Mouse (Mus musculus) kidney, postnatal 0 days (tissue): Measurements from ENCODE around the gene Acot6. TPM values are rescaled to one million over a fixed set of nuclear protein-coding genes. Genes with fewer than 3 reads are reported as not detected.

ENCODE experiments used
- ATAC-seq: fragments of 200-750 bp; cut with Nextera tagmentation; replicated peaks from 2 replicates; pipeline ENCODE4 v1.8.0; 2017; ENCODE audit warnings: low read depth, moderate number of reproducible peaks, moderate TSS enrichment, moderate library complexity; ENCODE audit not compliant: low FRiP score
- DNase-seq: peaks from one replicate; pipeline ENCODE4 v3.0.0-alpha.2; 2016; ENCODE audit warnings: low spot score
- H3K27ac ChIP-seq: fragments of 300-500 bp; sonication (generic); 2 replicates; pipeline ENCODE4 v1.5.1; 2014; ENCODE audit warnings: mild to moderate bottlenecking
- H3K27me3 ChIP-seq: fragments of 300-500 bp; sonication (generic); 2 replicates; pipeline ENCODE4 v1.6.1; 2014; ENCODE audit warnings: low read length, mixed read lengths; ENCODE audit not compliant: insufficient read depth
- H3K36me3 ChIP-seq: fragments of 300-500 bp; sonication (generic); 2 replicates; pipeline ENCODE4 v1.6.1; 2014; ENCODE audit warnings: low read length, mixed read lengths; ENCODE audit not compliant: insufficient read depth
- H3K4me1 ChIP-seq: fragments of 300-500 bp; sonication (generic); replicated peaks from 2 replicates; pipeline ENCODE4 v1.6.1; 2014; ENCODE audit warnings: antibody characterized with exemption, low read length, mixed read lengths; ENCODE audit not compliant: insufficient read depth
- H3K4me2 ChIP-seq: fragments of 300-500 bp; sonication (generic); 2 replicates; pipeline ENCODE4 v1.6.1; 2014; ENCODE audit warnings: mild to moderate bottlenecking, low read length, moderate library complexity, mixed read lengths
- H3K4me3 ChIP-seq: fragments of 300-500 bp; sonication (generic); replicated peaks from 2 replicates; pipeline ENCODE4 v1.5.1; 2014; ENCODE audit warnings: low read depth, low read length
- H3K9ac ChIP-seq: fragments of 300-500 bp; sonication (generic); 2 replicates; pipeline ENCODE4 v1.6.1; 2014; ENCODE audit warnings: low read depth, low read length
- H3K9me3 ChIP-seq: fragments of 300-500 bp; sonication (generic); replicated peaks from 2 replicates; pipeline ENCODE4 v1.6.1; 2016; ENCODE audit warnings: low read length, inconsistent platforms, mixed read lengths
- CTCF ChIP-seq: IDR thresholded peaks from 2 replicates; pipeline ENCODE4 v1.5.1; 2016; ENCODE audit warnings: antibody characterized with exemption, low read depth, mild to moderate bottlenecking, moderate library complexity
- WGBS: fragments of 180-500 bp; shearing (Covaris S2); extraction: QIAGEN DNeasy Blood & Tissue Kit; methylation state at CpG from one replicate; pipeline ENCODE4 v1.1.7; 2014; 5-methylcytosine and 5-hydroxymethylcytosine counted together
- polyA plus RNA-seq: library from polyadenylated mRNA; unstranded; fragments of >200 nt; fragmentation: Nextera tagmentation; extraction: Ambion mirVana; gene quantifications from 2 replicates; pipeline ENCODE4 v1.2.1, GENCODE M21; 2015

Acot6 gene
- polyA plus RNA-seq, 1 experiment from 2014 or later = 2.0 TPM

- Histone ChIP-seq H3K27ac (no peak within 1 kb of the TSS), H3K4me2 (peak within 1 kb of the TSS; percentile 94), H3K9me3 (no peaks in the 10 kb centered on the region), H3K4me3 (peak within 1 kb of the TSS; percentile 56), H3K36me3 (0 out of 2 replicates have a peak, but pooled peaks cover 12% of the 10 kb centered on the region), H3K27me3 (no peaks in the 10 kb centered on the region), H3K9ac (peak within 1 kb of the TSS; percentile 49), H3K4me1 (no peaks in the 10 kb centered on the region)
- DNase-seq = peak; percentile 85
- peak; percentile 69 for TF ChIP-seq CTCF
- 2% methylated on average over 50 of the region's 50 CpGs for WGBS
- ATAC-seq = peak; percentile 57
Observed at GRCm38 (mm10) chr12:84147954-84148621, 47.6 kb downstream of the Acot6 start, which contains the start of gene Pnma1. Pnma1 (minus strand) TSS chr12:84148489.

GRCm38 (mm10) chr12:84148622-84149012, 48.2 kb downstream of the Acot6 start:
- no peak for DNase-seq
- H3K4me3 ChIP-seq = peak overlapping the region; percentile 56
- H3K9ac ChIP-seq = peak overlapping the region; percentile 49
- 0 out of 2 replicates have a peak, but pooled peaks cover 14% of the 10 kb centered on the region for H3K36me3 ChIP-seq
- ATAC-seq = no peak
- no peaks in the 10 kb centered on the region for H3K4me1 ChIP-seq
- peak overlapping the region; percentile 94 for H3K4me2 ChIP-seq
- no peaks in the 10 kb centered on the region for H3K9me3 ChIP-seq
- H3K27me3 ChIP-seq = no peaks in the 10 kb centered on the region
- 20% methylated on average over 10 of the region's 10 CpGs for WGBS
- H3K27ac ChIP-seq = no peak overlapping the region
- no peak for TF ChIP-seq CTCF

- WGBS = 92% methylated on average over 15 of the region's 15 CpGs
- ATAC-seq (no peak), DNase-seq (no peak)
- no peak overlapping the region for H3K9ac ChIP-seq
- H3K4me2 ChIP-seq = no peak overlapping the region
- TF ChIP-seq CTCF = no peak
- H3K4me1 ChIP-seq = no peaks in the 10 kb centered on the region
- H3K27me3 ChIP-seq = no peaks in the 10 kb centered on the region
- H3K4me3 ChIP-seq = no peak overlapping the region
- peaks cover 19% of the 10 kb centered on the region; the same call in 1 of the 2 replicates for H3K36me3 ChIP-seq
- H3K27ac ChIP-seq = no peak overlapping the region
- no peaks in the 10 kb centered on the region for H3K9me3 ChIP-seq
Observed at GRCm38 (mm10) chr12:84149971-84150370, 49.5 kb downstream of the Acot6 start.

- ATAC-seq = no peak
- no peak for TF ChIP-seq CTCF
- WGBS = 51% methylated on average over 6 of the region's 6 CpGs
Observed at GRCm38 (mm10) chr12:84150976-84151375, 50.5 kb downstream of the Acot6 start.

GRCm38 (mm10) chr12:84151911-84152310, 51.5 kb downstream of the Acot6 start:
- 87% methylated on average over 10 of the region's 10 CpGs for WGBS
- H3K27ac ChIP-seq = no peak overlapping the region
- no peak for TF ChIP-seq CTCF
- H3K27me3 ChIP-seq = no peaks in the 10 kb centered on the region
- H3K4me3 ChIP-seq = no peak overlapping the region
- no peaks in the 10 kb centered on the region for H3K4me1 ChIP-seq
- H3K9ac ChIP-seq = no peak overlapping the region
- no peak overlapping the region for H3K4me2 ChIP-seq
- no peaks in the 10 kb centered on the region for H3K9me3 ChIP-seq
- ATAC-seq (no peak), DNase-seq (no peak)
- peaks cover 36% of the 10 kb centered on the region for H3K36me3 ChIP-seq

More at GRCm38 (mm10) chr12:84150976-84151375, 50.5 kb downstream of the Acot6 start:
- Histone ChIP-seq H3K27ac (no peak overlapping the region), H3K4me3 (no peak overlapping the region), H3K36me3 (peaks cover 27% of the 10 kb centered on the region), H3K9ac (no peak overlapping the region), H3K4me2 (no peak overlapping the region), H3K27me3 (no peaks in the 10 kb centered on the region), H3K4me1 (no peaks in the 10 kb centered on the region), H3K9me3 (no peaks in the 10 kb centered on the region)
- DNase-seq = no peak

- TF ChIP-seq CTCF = no peak
- no peaks in the 10 kb centered on the region for H3K4me1 ChIP-seq
- H3K27ac ChIP-seq = no peak overlapping the region
- no peak overlapping the region for H3K9ac ChIP-seq
- H3K4me3 ChIP-seq = no peak overlapping the region
- no peaks in the 10 kb centered on the region for H3K9me3 ChIP-seq
- DNase-seq (no peak), ATAC-seq (no peak)
- H3K36me3 ChIP-seq = peaks cover 38% of the 10 kb centered on the region
- WGBS = 51% methylated on average over 32 of the region's 32 CpGs
- H3K4me2 ChIP-seq = no peak overlapping the region
- H3K27me3 ChIP-seq = no peaks in the 10 kb centered on the region
Observed at GRCm38 (mm10) chr12:84152352-84153190, 52.1 kb downstream of the Acot6 start.
